In the genomic region with DNA sequence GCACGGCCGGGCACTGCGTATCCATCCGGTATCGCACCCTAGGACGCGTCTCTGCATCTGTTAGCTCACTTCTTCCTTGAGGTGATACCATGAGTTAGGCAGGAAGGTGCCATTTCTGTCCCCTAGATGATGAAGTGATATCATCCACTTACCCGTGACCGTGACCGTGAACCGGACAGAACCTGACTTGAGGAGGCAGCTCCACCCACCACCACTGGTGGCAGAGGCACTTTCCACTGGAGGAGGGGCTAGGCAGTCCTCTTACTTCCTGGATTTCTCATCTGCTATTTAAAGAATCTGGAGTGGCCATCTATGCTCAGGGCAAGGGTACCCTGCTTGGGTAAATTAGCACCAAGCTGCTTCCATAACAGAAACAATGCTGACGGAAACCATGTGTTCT, we compare ENCODE assay signal across 19 mouse cellular contexts. TPM values are rescaled to one million over a fixed set of nuclear protein-coding genes. Genes with fewer than 3 reads are reported as not detected.
DNase-seq lines count a peak whose midpoint lies in the region; ATAC-seq and TF ChIP-seq lines count a peak whose summit lies in the region.
"Had no signal": no experiment of that assay in that cellular context is flagged by ENCODE, and none has a peak within 500 bp of the region (broad histone marks: within the 10 kb centered on the region; RNA-seq: fewer than 3 reads in every experiment).

No protein-coding gene starts in this region.

- no peak overlapping the region for H3K27ac ChIP-seq in lung, embryonic 14.5 days (ENCODE audit: low read depth)
- H3K27ac ChIP-seq: forebrain, embryonic 15.5 days; heart, embryonic 13.5 days; hindbrain, postnatal 0 days; limb, embryonic 15.5 days had no signal

- peaks cover 10% of the 10 kb centered on the region for H3K4me1 ChIP-seq in lung, embryonic 14.5 days (ENCODE audit: insufficient read depth)
- H3K4me1 ChIP-seq in megakaryocyte, embryonic 14.5 days: peaks cover 33% of the 10 kb centered on the region

- no peaks in the 10 kb centered on the region for H3K36me3 ChIP-seq in lung, embryonic 14.5 days (ENCODE audit: insufficient read depth)
- no peaks in the 10 kb centered on the region for H3K36me3 ChIP-seq in megakaryocyte, embryonic 14.5 days (replicated peaks; ENCODE audit: low read length)
- H3K36me3 ChIP-seq: forebrain, embryonic 15.5 days; heart, embryonic 13.5 days; limb, embryonic 15.5 days had no signal

- no peak overlapping the region for H3K4me3 ChIP-seq in lung, embryonic 14.5 days (ENCODE audit: low read depth, low read length)
- H3K4me3 ChIP-seq in megakaryocyte, embryonic 14.5 days (replicated peaks): peak overlapping the region; percentile 9
- H3K4me3 ChIP-seq: erythroblast, embryonic 14.5 days; forebrain, embryonic 15.5 days; heart, embryonic 13.5 days; limb, embryonic 15.5 days had no signal

- DNase-seq in lung, embryonic 14.5 days: peak; percentile 30
- no peak for DNase-seq in lung, postnatal 14 days
- DNase-seq in kidney, postnatal 10 days: peak; percentile 39
- DNase-seq in frontal cortex, postnatal 25 days (ENCODE audit: low spot score in 2 of 2): no peak
- no peak for DNase-seq in thymus, postnatal 0 days (ENCODE audit: low spot score)
- DNase-seq in right cerebral cortex, postnatal 36 days (ENCODE audit: low spot score in 2 of 2): no peak
- DNase-seq: cerebellum, postnatal 10 days; heart, postnatal 4 days; liver, postnatal 0 days; midbrain, embryonic 14.5 days; right cerebral cortex, postnatal 14 days had no signal

- WGBS in lung, embryonic 14.5 days: 69% methylated on average over 12 of the region's 12 CpGs

- no peaks in the 10 kb centered on the region for H3K9me3 ChIP-seq in lung, embryonic 14.5 days (ENCODE audit: low read depth, low read length)
- peaks cover 7% of the 10 kb centered on the region for H3K9me3 ChIP-seq in megakaryocyte, embryonic 14.5 days
- H3K9me3 ChIP-seq: forebrain, embryonic 15.5 days; limb, embryonic 15.5 days had no signal

- no peak for ATAC-seq in lung, embryonic 14.5 days (ENCODE audit: insufficient read depth)
- 0 out of 2 replicates have a peak, but pooled peaks have one; percentile 30 for ATAC-seq in common myeloid progenitor, adult 5-6 weeks (replicated peaks; ENCODE audit: low read depth, poor library complexity, severe bottlenecking)
- ATAC-seq: forebrain, embryonic 15.5 days; hindbrain, postnatal 0 days; liver, postnatal 0 days had no signal

- no peak overlapping the region for H3K9ac ChIP-seq in lung, embryonic 14.5 days
- H3K9ac ChIP-seq: forebrain, embryonic 15.5 days; heart, embryonic 13.5 days; limb, embryonic 15.5 days; liver, postnatal 0 days had no signal

- H3K4me2 ChIP-seq in lung, embryonic 14.5 days: no peak overlapping the region; the same call in 1 of the 2 replicates
- H3K4me2 ChIP-seq: forebrain, embryonic 15.5 days; heart, embryonic 13.5 days; limb, embryonic 15.5 days had no signal

- H3K27me3 ChIP-seq in lung, embryonic 14.5 days (ENCODE audit: insufficient read depth, low read length): no peaks in the 10 kb centered on the region
- H3K27me3 ChIP-seq in megakaryocyte, embryonic 14.5 days (replicated peaks): peaks cover 43% of the 10 kb centered on the region
- H3K27me3 ChIP-seq: forebrain, embryonic 15.5 days; heart, embryonic 13.5 days; limb, embryonic 15.5 days had no signal

- TF ChIP-seq CTCF in lung, embryonic 14.5 days (IDR thresholded peaks at IDR 0.05; ENCODE audit: low read depth): no peak

RNA-seq across cellular contexts. Expression of a gene that starts 10.9 kb away (rescaled TPM):
- polyA plus RNA-seq in lung, embryonic 14.5 days (2014; fragmentation: Nextera tagmentation; extraction: Ambion mirVana): 1.7 TPM in 2 replicates
- 2.9 TPM in 2 replicates for total RNA-seq in common myeloid progenitor, adult 5-6 weeks (2017)
- 0.47 TPM in 1 of 2 replicates, not detected in the other for polyA plus RNA-seq in megakaryocyte, embryonic 14.5 days (2012; ENCODE audit: insufficient read depth, low replicate concordance)
- polyA plus RNA-seq in thymus, postnatal 0 days (2015; fragmentation: Nextera tagmentation; extraction: Ambion mirVana): 1.3 and 1.4 TPM in 2 replicates

RNA-seq across cellular contexts. Expression of a gene that starts 25.0 kb away (rescaled TPM):
- 40.0 and 41.6 TPM in 2 replicates for polyA plus RNA-seq in lung, embryonic 14.5 days (2014; fragmentation: Nextera tagmentation; extraction: Ambion mirVana)
- total RNA-seq in common myeloid progenitor, adult 5-6 weeks (2017): 23.1 and 43.3 TPM in 2 replicates
- polyA plus RNA-seq in megakaryocyte, embryonic 14.5 days (2012; ENCODE audit: insufficient read depth, low replicate concordance): 16.5 and 24.3 TPM in 2 replicates
- polyA plus RNA-seq in thymus, postnatal 0 days (2015; fragmentation: Nextera tagmentation; extraction: Ambion mirVana): 22.0 and 22.5 TPM in 2 replicates
- total RNA-seq: gastrocnemius, adult 18-20 months had no signal

RNA-seq across cellular contexts. Expression of a gene that starts 30.1 kb away (rescaled TPM):
- 144 and 146 TPM in 2 replicates for polyA plus RNA-seq in lung, embryonic 14.5 days (2014; fragmentation: Nextera tagmentation; extraction: Ambion mirVana)
- 105 and 176 TPM in 2 replicates for total RNA-seq in common myeloid progenitor, adult 5-6 weeks (2017)
- 41.1 and 108 TPM in 2 replicates for polyA plus RNA-seq in megakaryocyte, embryonic 14.5 days (2012; ENCODE audit: insufficient read depth, low replicate concordance)
- 155 and 165 TPM in 2 replicates for polyA plus RNA-seq in thymus, postnatal 0 days (2015; fragmentation: Nextera tagmentation; extraction: Ambion mirVana)

Comparison
In these comparisons a context has a peak if more than half of its experiments do, and no peak if none do; other contexts are left out.
1. DNase-seq: peak in lung, embryonic 14.5 days (single experiment) and kidney, postnatal 10 days (single experiment); none in lung, postnatal 14 days (single experiment), frontal cortex, postnatal 25 days (0 of 2), thymus, postnatal 0 days (single experiment) and right cerebral cortex, postnatal 36 days (0 of 2).